Mouse (Mus musculus) left cerebral cortex, adult 2 months (tissue): ENCODE data around the gene Gbgt1. TPM values are rescaled to one million over a fixed set of nuclear protein-coding genes. Genes with fewer than 3 reads are reported as not detected.
A peak's percentile ranks its signal among the peaks of the same experiment; 100 is the strongest.

Source experiments
- DNase-seq, 2 experiments: peaks; one replicate each; pipeline ENCODE4 v3.0.0; 2021 to 2022; ENCODE audit warnings: low spot score in 2 of 2, mixed read lengths in 1 of 2; ENCODE audit errors: extremely low spot score in 1 of 2
- H3K27ac ChIP-seq: fragments of 200-600 bp; 2 replicates; pipeline ENCODE4 v1.8.1; 2022
- H3K4me3 ChIP-seq: fragments of 200-600 bp; 2 replicates; pipeline ENCODE4 v1.8.1; 2022
- CTCF ChIP-seq: fragments of 200-600 bp; IDR thresholded peaks from 2 replicates; pipeline ENCODE4 v1.8.1; 2022; ENCODE audit warnings: antibody characterized with exemption, mild to moderate bottlenecking, moderate library complexity
- intact Hi-C: fragments of 180-260 bp; cut with DNase I; formaldehyde crosslinking; loops from one replicate; pipeline ENCODE4 v1.15.1; 2025
- long read RNA-seq, 2 experiments: library from polyadenylated mRNA; stranded (forward); transcript quantifications; one replicate each; pipeline ENCODE4 v2.0.0; 2021; ENCODE audit warnings: borderline mapping rate in 2 of 2
- total RNA-seq, 2 experiments: library from RNA; stranded (reverse); gene quantifications; 2 replicates each; pipeline ENCODE4 v1.2.3; 2021

Gbgt1 gene
- 1 to 10 TPM; 1.8 to 2.9 TPM for total RNA-seq
- long read RNA-seq, experiment 1, result 0 reads
- long read RNA-seq, experiment 2, partial matches to known transcripts, result 0 of 1 reads
- long read RNA-seq, experiment 2, other reads (novel, unspliced or antisense), result 1 of 1 reads

DNA sequence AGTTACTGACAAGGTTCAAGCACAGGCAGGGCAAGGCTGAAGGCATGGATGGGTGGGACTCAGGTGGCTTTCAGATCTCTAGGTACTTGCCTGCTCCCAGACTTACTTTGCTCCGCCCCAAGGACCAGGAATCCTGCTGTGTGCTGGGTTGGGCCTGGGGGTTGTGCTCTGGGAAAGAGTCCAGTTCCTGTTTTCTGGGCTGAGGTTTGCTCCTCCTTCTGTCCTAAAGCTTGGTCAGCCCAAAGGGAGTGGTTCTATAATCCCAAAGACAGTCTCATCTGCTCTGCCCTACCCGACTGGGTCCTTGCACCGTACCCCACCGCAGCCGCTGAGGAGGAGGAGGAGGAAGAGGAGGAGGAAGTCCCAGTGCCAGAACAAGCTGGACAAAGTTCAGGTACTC is at the start of gene Gbgt1:
Gbgt1 (plus strand) TSS at position 221 of the 400 bp plus-strand sequence.
- no peak for TF ChIP-seq CTCF
- DNase-seq, result peak; percentile 5 to 7
- Histone ChIP-seq H3K27ac (no peak within 1 kb of the TSS), H3K4me3 (0 out of 2 replicates have a peak within 1 kb of the TSS, but pooled peaks have one; percentile 13)
- intact Hi-C loops, result no loop called here

DNA sequence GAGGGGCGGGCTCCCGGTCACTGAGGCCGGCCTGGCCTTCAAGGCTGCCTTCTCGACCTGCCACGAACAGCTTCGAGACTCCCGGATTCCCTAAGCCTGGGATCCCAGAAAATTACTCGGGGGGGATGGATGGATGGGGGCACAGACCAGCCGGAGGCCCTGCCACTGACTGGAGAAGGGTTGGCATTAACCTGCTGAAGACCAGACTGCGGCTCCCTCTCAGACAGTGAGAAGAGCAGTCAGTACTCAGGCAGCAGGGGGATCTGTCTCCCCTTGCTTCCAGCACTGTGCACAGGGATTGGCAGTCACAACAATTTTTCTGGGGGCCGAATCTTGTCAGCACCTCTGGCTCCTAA is 49.4 kb upstream of the Gbgt1 start:
- TF ChIP-seq CTCF, result no peak
- Histone ChIP-seq H3K4me3 (peak overlapping the region; percentile 72), H3K27ac (peak overlapping the region; percentile 81)
- intact Hi-C loops, result no loop called here
- DNase-seq, result no peak

- no peak for DNase-seq
- no peak for TF ChIP-seq CTCF
- Histone ChIP-seq H3K4me3 (no peak overlapping the region), H3K27ac (no peak overlapping the region)
- intact Hi-C loops, result no loop called here
Measured at GRCm38 (mm10) chr2:28451663-28452062, 45.0 kb upstream of the Gbgt1 start.

DNA sequence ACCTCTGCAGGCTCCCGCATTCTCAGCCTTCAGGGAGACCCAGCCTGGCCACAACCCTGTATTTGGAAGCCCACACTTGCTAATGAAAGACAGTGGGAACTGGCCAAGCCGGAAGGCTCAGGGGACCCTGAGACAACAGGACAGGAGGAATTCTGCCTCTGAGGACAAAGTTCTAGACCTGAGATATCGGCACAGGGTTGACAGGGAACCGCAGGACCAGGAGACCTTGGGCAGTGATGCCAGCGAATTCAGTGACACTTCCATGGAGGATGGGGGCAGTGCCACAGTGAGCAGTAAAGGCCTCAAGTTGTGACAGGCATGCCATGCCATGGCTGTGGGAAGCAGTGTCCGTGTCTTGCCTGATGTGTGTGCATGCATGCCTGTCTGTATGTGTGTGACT is 43.2 kb upstream of the Gbgt1 start:
- no peak overlapping the region for H3K4me3 ChIP-seq
- intact Hi-C loops, result no loop called here

GRCm38 (mm10) chr2:28456616-28457015 is 40.1 kb upstream of the Gbgt1 start:
- Histone ChIP-seq H3K4me3 (no peak overlapping the region), H3K27ac (no peak overlapping the region)
- no peak for TF ChIP-seq CTCF
- DNase-seq, result no peak
- intact Hi-C loops, result no loop called here

More for the DNA sequence above, 43.2 kb upstream of the Gbgt1 start:
- no peak for DNase-seq
- H3K27ac ChIP-seq, result no peak overlapping the region
- TF ChIP-seq CTCF, result no peak

- intact Hi-C loops, result loop anchor here (2.0 to 10.0 kb wide), 2 partner anchors 693 to 919 kb away; no protein-coding TSS in a partner anchor
- Histone ChIP-seq H3K4me3 (no peak overlapping the region), H3K27ac (no peak overlapping the region)
- peak; percentile 62 to 83 for DNase-seq
- peak; percentile 90 for TF ChIP-seq CTCF
Measured at GRCm38 (mm10) chr2:28463919-28464318, 32.8 kb upstream of the Gbgt1 start.

- TF ChIP-seq CTCF, result no peak
- intact Hi-C loops, result loop anchor here (2.0 to 10.0 kb wide), 2 partner anchors 694 to 920 kb away; no protein-coding TSS in a partner anchor
- DNase-seq, result no peak
- no peak overlapping the region for H3K4me3 ChIP-seq
- no peak overlapping the region for H3K27ac ChIP-seq
Measured at GRCm38 (mm10) chr2:28464919-28465318, 31.8 kb upstream of the Gbgt1 start.

DNA sequence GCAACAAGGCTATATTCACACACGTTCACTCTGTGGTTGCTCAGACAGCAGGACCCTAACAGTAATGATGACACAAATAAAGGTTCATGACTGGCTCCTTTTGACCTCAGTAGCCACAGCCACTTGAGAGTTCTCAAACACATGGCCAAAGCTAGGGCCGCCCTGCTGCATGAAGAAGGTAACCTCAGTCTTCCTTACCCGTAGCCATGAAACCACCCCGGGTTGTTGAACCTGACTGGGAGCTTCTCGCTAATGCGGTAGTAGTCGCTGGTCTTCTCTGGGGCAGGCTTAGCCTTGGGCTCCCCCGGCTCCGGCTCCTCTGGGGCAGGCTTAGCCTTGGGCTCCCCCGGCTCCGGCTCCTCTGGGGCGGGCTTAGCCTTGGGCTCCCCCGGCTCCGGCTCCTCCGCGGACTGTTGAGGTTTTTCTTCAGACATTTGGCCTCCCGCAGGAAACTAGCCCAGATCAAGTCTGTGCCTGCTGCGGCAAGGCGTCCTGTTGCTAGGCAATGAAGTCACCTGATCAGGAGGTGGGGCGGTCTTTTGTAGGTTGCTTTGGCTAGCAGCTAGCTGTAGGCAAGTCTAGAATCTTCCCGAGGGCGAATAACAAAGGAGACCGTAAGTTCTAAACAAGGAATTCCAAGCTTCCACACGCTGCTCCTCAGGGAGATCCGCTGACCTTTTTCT is 30.7 kb upstream of the Gbgt1 start, which contains the start of gene 1700007K13Rik:
1700007K13Rik (minus strand) TSS at position 497 of the 683 bp plus-strand sequence.
- intact Hi-C loops, result loop anchor here (2.0 to 10.0 kb wide), 2 partner anchors 695 to 921 kb away; no protein-coding TSS in a partner anchor

GRCm38 (mm10) chr2:28467860-28468485 is 28.7 kb upstream of the Gbgt1 start, which contains the start of gene Mrps2:
TSS of gene Mrps2 (plus strand) at chr2:28468066.
- Histone ChIP-seq H3K27ac (peak within 1 kb of the TSS; percentile 89), H3K4me3 (peak within 1 kb of the TSS; percentile 69)
- TF ChIP-seq CTCF, result peak; percentile 88
- intact Hi-C loops, result loop anchor here (10.0 kb wide), 1 partner anchor 923 kb away; no protein-coding TSS in a partner anchor
- peak; percentile 88 for DNase-seq

More for the DNA sequence above, 30.7 kb upstream of the Gbgt1 start, which contains the start of gene 1700007K13Rik:
- peak within 1 kb of the TSS; percentile 41 for H3K4me3 ChIP-seq
- H3K27ac ChIP-seq, result peak within 1 kb of the TSS; percentile 69; the same call in 1 of the 2 replicates
- DNase-seq, result peak; percentile 71 to 77
- TF ChIP-seq CTCF, result no peak

DNA sequence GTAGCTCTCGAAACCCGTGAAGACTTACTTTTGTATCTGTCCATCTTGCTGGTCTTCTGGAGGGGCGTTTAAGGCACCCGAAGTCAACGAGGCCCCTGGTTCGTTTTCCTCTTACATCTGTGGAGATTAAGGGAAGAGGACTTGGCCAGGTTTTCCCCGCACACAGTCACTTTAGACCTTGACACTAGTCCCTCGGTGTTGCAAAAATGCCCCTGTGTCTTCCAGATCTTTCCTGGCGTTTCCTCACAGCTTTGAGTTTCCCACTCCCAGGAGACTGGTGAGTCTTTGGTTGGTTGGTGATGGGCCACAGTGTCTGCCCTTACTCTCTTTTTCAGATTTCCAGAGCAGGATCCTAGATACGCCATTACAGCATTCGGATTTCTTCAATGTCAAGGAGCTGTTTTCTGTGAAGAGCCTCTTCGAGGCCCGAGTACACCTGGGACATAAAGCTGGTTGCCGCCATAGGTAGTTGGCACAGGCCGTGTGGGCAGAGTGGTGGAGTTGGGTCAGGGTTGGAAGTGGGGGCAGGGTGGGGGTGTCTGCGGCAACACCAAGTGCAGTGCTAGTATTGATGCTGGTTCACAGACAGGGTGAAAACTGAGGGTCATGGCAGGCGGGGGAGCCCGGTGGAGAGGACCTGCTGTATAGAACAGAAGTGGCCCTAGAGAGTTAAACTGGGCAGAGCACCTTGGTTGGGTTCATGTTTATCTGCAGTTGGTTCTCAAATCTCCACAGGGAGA is 28.0 kb upstream of the Gbgt1 start:
- peak overlapping the region; percentile 89 for H3K27ac ChIP-seq
- peak overlapping the region; percentile 69 for H3K4me3 ChIP-seq
- peak in 1 of 2 experiments; percentile 7 for DNase-seq

GRCm38 (mm10) chr2:28469461-28469860 is 27.2 kb upstream of the Gbgt1 start:
- peak in 1 of 2 experiments; percentile 5 for DNase-seq
- Histone ChIP-seq H3K4me3 (no peak overlapping the region), H3K27ac (no peak overlapping the region)
- TF ChIP-seq CTCF, result no peak
- intact Hi-C loops, result loop anchor here (10.0 kb wide), 1 partner anchor 925 kb away; no protein-coding TSS in a partner anchor

More for the DNA sequence above, 28.0 kb upstream of the Gbgt1 start:
- intact Hi-C loops, result loop anchor here (10.0 kb wide), 1 partner anchor 924 kb away; no protein-coding TSS in a partner anchor
- TF ChIP-seq CTCF, result no peak
